Mouse (Mus musculus): ENCODE measurements around the gene Olfr524.
A peak's percentile ranks its signal among the peaks of the same experiment; 100 is the strongest.

Olfr524 gene

GRCm38 (mm10) chr7:140186646-140187620 lies 18.8 kb downstream of the Olfr524 start:
- DNase-seq: peak; percentile 41

- DNase-seq: no peak
These were observed 21.6 kb downstream of the Olfr524 start for GRCm38 (mm10) chr7:140184206-140184605.

GRCm38 (mm10) chr7:140180692-140181091 lies 25.1 kb downstream of the Olfr524 start:
- no peak for DNase-seq

- no peak for DNase-seq
These were observed 26.6 kb downstream of the Olfr524 start for GRCm38 (mm10) chr7:140179176-140179575.

- no peak for DNase-seq
These were observed 32.8 kb downstream of the Olfr524 start, which contains the start of gene Olfr523 for GRCm38 (mm10) chr7:140172936-140173335. Gene Olfr523 (plus strand): TSS chr7:140173217.

GRCm38 (mm10) chr7:140170863-140171262 lies 34.9 kb downstream of the Olfr524 start:
- DNase-seq: no peak

- no peak for DNase-seq
These were observed 36.4 kb downstream of the Olfr524 start for GRCm38 (mm10) chr7:140169386-140169785.

- no peak for DNase-seq
These were observed 37.8 kb downstream of the Olfr524 start for GRCm38 (mm10) chr7:140167950-140168349.

- DNase-seq: no peak
These were observed 41.1 kb downstream of the Olfr524 start, which contains the start of gene Olfr522 for GRCm38 (mm10) chr7:140164664-140165063. Gene Olfr522 (minus strand): TSS chr7:140164764.

GRCm38 (mm10) chr7:140160363-140160762 lies 45.4 kb downstream of the Olfr524 start:
- no peak for DNase-seq

GRCm38 (mm10) chr7:140154218-140154927 lies 51.4 kb downstream of the Olfr524 start, which contains the start of gene Sprn:
Gene Sprn (minus strand): TSS chr7:140154877.
- DNase-seq: peak; percentile 89

GRCm38 (mm10) chr7:140153829-140154217 lies 51.9 kb downstream of the Olfr524 start:
- DNase-seq: no peak

GRCm38 (mm10) chr7:140153383-140153782 lies 52.4 kb downstream of the Olfr524 start:
- DNase-seq: peak; percentile 69

Data from right cerebral cortex, adult 18-20 months (tissue).